Mouse (Mus musculus) myocyte (in vitro differentiated cells): ENCODE measurements around the gene Csnk1e. TPM values are rescaled to one million over a fixed set of nuclear protein-coding genes. Genes with fewer than 3 reads are reported as not detected.

Experiments
- H3K27me3 ChIP-seq: one replicate; pipeline ENCODE4 v1.6.1; 2011; ENCODE audit not compliant: control insufficient read depth, insufficient read depth, insufficient read length
- H3K36me3 ChIP-seq: one replicate; pipeline ENCODE4 v1.6.1; 2011; ENCODE audit not compliant: control insufficient read depth, insufficient read depth
- H3K4me2 ChIP-seq: one replicate; pipeline ENCODE4 v1.6.1; 2011; ENCODE audit warnings: low read depth, control low read depth
- H3K4me3 ChIP-seq: one replicate; pipeline ENCODE4 v1.5.1; 2011; ENCODE audit warnings: mild to moderate bottlenecking, control low read depth, moderate library complexity
- H3K79me2 ChIP-seq: one replicate; pipeline ENCODE4 v1.6.1; 2011; ENCODE audit not compliant: control insufficient read depth, insufficient read depth
- H3ac ChIP-seq: one replicate; pipeline ENCODE4 v1.6.1; 2011; ENCODE audit not compliant: control insufficient read depth, insufficient read length
- CEBPB ChIP-seq: IDR thresholded peaks from 2 replicates; pipeline ENCODE4 v1.6.1; 2011; ENCODE audit warnings: mild to moderate bottlenecking, moderate library complexity; ENCODE audit not compliant: poor library complexity, insufficient read depth, severe bottlenecking
- E2F4 ChIP-seq: IDR thresholded peaks from one replicate; pipeline ENCODE4 v1.6.1; 2011; ENCODE audit warnings: mild to moderate bottlenecking, control low read depth, moderate library complexity; ENCODE audit not compliant: insufficient read depth
- MAX ChIP-seq: IDR thresholded peaks from one replicate; pipeline ENCODE4 v1.6.1; 2011; ENCODE audit warnings: low read depth, mild to moderate bottlenecking, control low read depth
- MYOD1 ChIP-seq, 3 experiments: IDR thresholded peaks; one replicate each; pipeline ENCODE4 v1.6.1; 2011; ENCODE audit warnings: control low read depth in 2 of 3, low read depth in 2 of 3, mild to moderate bottlenecking in 2 of 3, moderate library complexity in 1 of 3; ENCODE audit not compliant: insufficient read length in 2 of 3, control insufficient read depth in 1 of 3
- MYOG ChIP-seq, 3 experiments: IDR thresholded peaks; one replicate each; pipeline ENCODE4 v1.6.1; 2011; ENCODE audit warnings: control low read depth in 2 of 3, low read depth in 2 of 3, mild to moderate bottlenecking in 2 of 3; ENCODE audit not compliant: insufficient read length in 2 of 3, control insufficient read depth in 1 of 3, insufficient read depth in 1 of 3
- POLR2A ChIP-seq: IDR thresholded peaks from one replicate; pipeline ENCODE4 v1.6.1; 2011; ENCODE audit warnings: low read depth, mild to moderate bottlenecking, control low read depth, moderate library complexity; ENCODE audit not compliant: insufficient read length
- POLR2AphosphoS2 ChIP-seq: IDR thresholded peaks from one replicate; pipeline ENCODE4 v1.6.1; 2011; ENCODE audit warnings: low read depth, control low read depth; ENCODE audit not compliant: insufficient read length
- REST ChIP-seq: IDR thresholded peaks from one replicate; pipeline ENCODE4 v1.6.1; 2011; ENCODE audit warnings: mild to moderate bottlenecking, control low read depth, moderate library complexity; ENCODE audit not compliant: insufficient read depth, insufficient read length
- SRF ChIP-seq: IDR thresholded peaks from one replicate; pipeline ENCODE4 v1.6.1; 2011; ENCODE audit warnings: low read depth; ENCODE audit not compliant: control insufficient read depth, insufficient read length
- TCF12 ChIP-seq: IDR thresholded peaks from one replicate; pipeline ENCODE4 v1.6.1; 2011; ENCODE audit warnings: mild to moderate bottlenecking, control low read depth; ENCODE audit not compliant: poor library complexity, insufficient read depth, severe bottlenecking
- TCF3 ChIP-seq: IDR thresholded peaks from one replicate; pipeline ENCODE4 v1.6.1; 2011; ENCODE audit warnings: low read depth, control low read depth; ENCODE audit not compliant: insufficient read length
- USF1 ChIP-seq: IDR thresholded peaks from one replicate; pipeline ENCODE4 v1.6.1; 2011; ENCODE audit warnings: low read depth, mild to moderate bottlenecking, control low read depth, moderate library complexity
- polyA plus RNA-seq: library from polyadenylated mRNA; unstranded; fragments of >200 nt; fragmentation: generic; extraction: Trizol; gene quantifications from one replicate; pipeline ENCODE4 v1.2.1, GENCODE M21; 2012; ENCODE audit warnings: missing spikeins

Gene Csnk1e
- polyA plus RNA-seq, 1 experiment = 116 TPM

DNA sequence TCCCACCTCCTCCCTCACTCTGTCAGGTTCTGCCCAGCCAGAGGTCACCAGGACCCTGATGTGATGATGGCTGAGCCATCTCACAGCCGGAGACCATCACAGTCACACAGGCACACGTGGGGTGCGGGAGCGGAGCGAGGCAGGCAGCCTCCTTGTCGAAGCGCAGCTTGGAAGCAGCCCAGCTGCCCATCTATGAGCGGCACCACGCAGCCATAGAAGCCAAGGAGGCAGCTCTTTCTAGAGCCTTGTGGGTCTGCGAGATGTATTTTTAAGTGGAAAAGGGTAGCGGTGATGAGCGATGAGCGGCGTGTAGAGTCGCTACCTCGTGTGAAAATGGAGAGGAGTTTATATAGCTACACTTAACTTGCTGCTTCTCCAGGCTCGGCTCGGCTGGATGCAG is 38.2 kb upstream of the Csnk1e start:
- Histone ChIP-seq H3K79me2 (no peaks in the 10 kb centered on the region), H3K4me3 (no peak overlapping the region), H3K27me3 (peaks cover 95% of the 10 kb centered on the region), H3K36me3 (no peaks in the 10 kb centered on the region), H3K4me2 (no peak overlapping the region), H3ac (no peak overlapping the region)
- no peak for TF ChIP-seq MAX
- TF ChIP-seq REST = no peak
- TF ChIP-seq MYOG (IDR thresholded peaks at IDR 0.05; ENCODE audit: control insufficient read depth in 1 of 3, insufficient read depth in 1 of 3, insufficient read length in 2 of 3, low read depth in 2 of 3) = no peak
- TF ChIP-seq USF1 = no peak
- TF ChIP-seq TCF3 = no peak
- no peak for TF ChIP-seq TCF12
- no peak for TF ChIP-seq POLR2AphosphoS2
- no peak for TF ChIP-seq E2F4
- TF ChIP-seq SRF = no peak
- no peak for TF ChIP-seq POLR2A
- no peak for TF ChIP-seq MYOD1 (IDR thresholded peaks at IDR 0.05; ENCODE audit: control insufficient read depth in 1 of 3, insufficient read length in 2 of 3, low read depth in 2 of 3)

DNA sequence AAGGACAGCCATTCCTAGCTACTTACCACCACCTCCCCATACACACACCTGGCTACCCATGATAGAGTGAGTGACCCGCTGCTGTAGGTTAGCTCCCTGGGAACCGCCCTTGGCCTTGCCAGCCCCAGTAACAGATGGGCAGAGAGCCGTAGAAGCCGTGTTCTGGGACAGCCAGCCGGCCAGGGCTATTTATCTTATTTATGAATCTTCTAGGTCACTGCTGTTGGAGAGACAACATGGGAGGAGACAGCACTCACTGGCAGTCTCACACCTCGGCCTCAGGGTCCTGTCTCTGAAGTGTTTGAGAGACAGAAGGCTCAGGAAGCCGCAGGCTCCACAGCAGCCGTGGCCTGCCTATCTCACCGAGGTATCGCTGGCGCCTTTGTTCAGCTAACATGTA is 34.1 kb upstream of the Csnk1e start:
- peaks cover 93% of the 10 kb centered on the region for H3K27me3 ChIP-seq
- no peak overlapping the region for H3K4me3 ChIP-seq
- no peaks in the 10 kb centered on the region for H3K79me2 ChIP-seq
- H3ac ChIP-seq = no peak overlapping the region
- no peaks in the 10 kb centered on the region for H3K36me3 ChIP-seq
- TF ChIP-seq TCF12 = no peak
- TF ChIP-seq E2F4 = no peak
- TF ChIP-seq USF1 = no peak
- no peak for TF ChIP-seq MAX
- no peak for TF ChIP-seq MYOD1 (IDR thresholded peaks at IDR 0.05; ENCODE audit: control insufficient read depth in 1 of 3, insufficient read length in 2 of 3, low read depth in 2 of 3)
- no peak for TF ChIP-seq POLR2AphosphoS2
- no peak for TF ChIP-seq POLR2A
- no peak for TF ChIP-seq SRF
- TF ChIP-seq MYOG (IDR thresholded peaks at IDR 0.05; ENCODE audit: control insufficient read depth in 1 of 3, insufficient read depth in 1 of 3, insufficient read length in 2 of 3, low read depth in 2 of 3) = no peak
- no peak for TF ChIP-seq CEBPB
- TF ChIP-seq TCF3 = no peak
- TF ChIP-seq REST = no peak
- no peak overlapping the region for H3K4me2 ChIP-seq

DNA sequence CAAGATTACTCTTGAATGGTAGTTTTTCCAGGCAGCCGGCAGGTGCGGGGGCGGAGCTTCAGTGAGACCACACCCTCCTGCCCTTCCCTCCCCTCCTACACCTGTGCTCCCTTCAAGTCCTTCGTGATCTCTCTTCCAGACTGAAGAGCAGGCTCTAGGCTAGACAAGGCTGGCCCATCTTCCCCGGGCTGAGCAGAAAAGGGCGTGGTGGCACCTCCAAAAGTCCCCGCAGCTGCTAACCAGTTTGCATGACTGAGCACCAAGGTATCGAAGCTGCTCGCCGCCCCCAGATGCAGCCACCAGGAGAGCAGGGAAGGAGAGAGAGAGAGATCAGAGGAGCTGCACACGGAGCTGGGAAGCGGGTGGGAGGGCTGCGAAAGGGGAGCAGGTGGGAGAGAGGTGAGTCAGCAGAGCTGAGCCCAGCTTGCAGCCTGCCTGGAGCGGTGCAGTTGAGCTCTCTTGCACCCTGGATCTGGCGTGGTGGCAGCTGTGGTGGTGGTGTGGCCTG is 25.9 kb upstream of the Csnk1e start:
- TF ChIP-seq SRF (no peak), MYOG (IDR thresholded peaks at IDR 0.05; ENCODE audit: control insufficient read depth in 1 of 3, insufficient read depth in 1 of 3, insufficient read length in 2 of 3, low read depth in 2 of 3) (peak in 2 of 3 experiments; percentile 22 to 66), MYOD1 (IDR thresholded peaks at IDR 0.05; ENCODE audit: control insufficient read depth in 1 of 3, insufficient read length in 2 of 3, low read depth in 2 of 3) (peak in 2 of 3 experiments; percentile 26 to 61)
- Histone ChIP-seq H3K27me3 (peaks cover 84% of the 10 kb centered on the region), H3ac (no peak overlapping the region), H3K4me2 (no peak overlapping the region), H3K36me3 (no peaks in the 10 kb centered on the region), H3K79me2 (no peaks in the 10 kb centered on the region), H3K4me3 (no peak overlapping the region)

GRCm38 (mm10) chr15:79477227-79477626 is 21.9 kb upstream of the Csnk1e start:
- no peak for TF ChIP-seq SRF
- H3K4me2 ChIP-seq = no peak overlapping the region
- no peaks in the 10 kb centered on the region for H3K79me2 ChIP-seq
- no peak overlapping the region for H3K4me3 ChIP-seq
- H3K27me3 ChIP-seq = peaks cover 63% of the 10 kb centered on the region
- no peaks in the 10 kb centered on the region for H3K36me3 ChIP-seq
- no peak overlapping the region for H3ac ChIP-seq

DNA sequence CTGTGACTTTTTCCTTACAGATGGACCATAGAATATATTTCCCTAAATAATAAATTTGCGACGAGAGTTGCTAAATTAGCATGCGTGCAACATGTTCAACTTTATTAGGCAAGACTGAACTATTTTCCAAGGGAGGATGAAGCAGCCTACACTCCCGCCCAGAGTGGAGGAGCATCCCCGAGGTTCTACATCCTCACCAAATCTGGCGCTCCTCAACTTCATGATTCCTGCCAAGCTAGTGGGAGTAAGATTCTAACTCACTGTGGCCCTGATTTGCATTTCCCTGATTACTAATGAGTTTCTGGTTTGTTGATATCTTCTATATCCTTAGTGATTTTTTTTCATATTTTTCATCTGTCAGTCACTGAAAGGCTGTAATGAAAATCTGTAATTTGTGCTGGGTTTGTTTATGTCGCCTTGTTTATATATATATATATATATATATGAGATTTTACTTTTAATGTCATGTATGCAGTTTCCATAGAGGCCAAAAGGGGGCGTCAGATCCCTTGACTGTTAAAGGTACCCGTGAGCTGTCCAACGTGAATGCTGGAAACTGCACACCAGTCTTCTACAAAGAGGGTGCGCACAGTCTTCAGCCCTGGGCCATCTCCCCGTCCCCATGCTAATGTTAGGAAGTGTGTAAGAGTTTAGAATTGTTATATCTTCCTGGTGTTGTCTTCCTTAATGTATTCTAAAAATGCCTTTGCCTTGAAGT is 18.4 kb upstream of the Csnk1e start:
- Histone ChIP-seq H3ac (no peak overlapping the region), H3K4me3 (no peak overlapping the region), H3K27me3 (peaks cover 31% of the 10 kb centered on the region), H3K4me2 (no peak overlapping the region), H3K79me2 (no peaks in the 10 kb centered on the region), H3K36me3 (no peaks in the 10 kb centered on the region)
- TF ChIP-seq MYOG (IDR thresholded peaks at IDR 0.05; ENCODE audit: control insufficient read depth in 1 of 3, insufficient read depth in 1 of 3, insufficient read length in 2 of 3, low read depth in 2 of 3) = no peak
- TF ChIP-seq TCF3 = no peak
- TF ChIP-seq E2F4 = no peak
- TF ChIP-seq CEBPB = no peak
- no peak for TF ChIP-seq POLR2A
- TF ChIP-seq POLR2AphosphoS2 = no peak
- TF ChIP-seq SRF = no peak
- no peak for TF ChIP-seq USF1
- TF ChIP-seq REST = no peak
